Mouse (Mus musculus): Measurements from ENCODE around the gene Pdpk1.
A peak's percentile ranks its signal among the peaks of the same experiment; 100 is the strongest.

Gene Pdpk1

GRCm38 (mm10) chr17:24150824-24151223 is at the start of gene Pdpk1:
Gene Pdpk1 (minus strand): TSS chr17:24150924.
- no peak for DNase-seq

GRCm38 (mm10) chr17:24199741-24200140 is 49.0 kb upstream of the Pdpk1 start:
- DNase-seq = no peak

DNA sequence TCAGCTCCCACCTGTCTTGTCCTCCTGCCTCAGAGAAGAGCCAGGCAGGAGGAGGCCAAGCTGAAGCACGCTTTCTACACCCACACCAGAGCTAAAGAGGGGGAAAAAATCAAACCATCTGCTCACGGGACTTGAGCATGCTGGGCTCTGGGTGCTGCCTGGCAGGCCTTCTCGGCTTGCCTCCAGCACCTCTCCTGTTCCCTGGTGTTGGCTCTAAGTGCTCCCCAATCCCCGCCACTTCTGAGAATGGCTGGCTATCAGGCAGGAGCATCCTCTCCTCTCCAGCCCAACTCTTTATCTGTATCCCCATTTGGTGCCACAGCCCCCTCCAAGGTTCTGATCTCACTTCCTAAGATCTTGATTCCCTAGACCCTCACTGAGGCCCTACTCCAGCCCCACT is 48.5 kb upstream of the Pdpk1 start:
- DNase-seq = no peak

- DNase-seq = no peak
Observed at GRCm38 (mm10) chr17:24197032-24197824, 46.5 kb upstream of the Pdpk1 start.

GRCm38 (mm10) chr17:24195349-24195748 is 44.6 kb upstream of the Pdpk1 start:
- no peak for DNase-seq

DNA sequence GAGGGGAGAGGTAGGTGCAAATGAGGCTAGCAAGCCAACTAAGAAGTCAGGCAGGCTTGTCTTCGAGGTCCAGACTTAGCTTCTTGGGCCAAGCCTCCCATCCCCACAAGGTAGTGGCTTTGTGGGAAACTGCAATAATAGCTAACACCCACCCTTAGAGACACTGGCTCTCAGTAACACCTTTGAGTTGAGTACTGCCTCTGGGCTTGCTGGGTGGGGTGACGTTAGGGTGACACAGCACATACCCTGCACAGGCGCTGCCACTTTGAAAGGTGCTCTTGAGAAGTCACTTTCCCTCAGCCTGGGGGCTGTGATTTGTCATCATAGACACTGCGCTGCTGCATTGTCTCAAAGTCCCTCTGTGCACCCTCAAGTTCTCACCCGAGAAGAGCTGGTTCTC is 43.0 kb upstream of the Pdpk1 start:
- no peak for DNase-seq

GRCm38 (mm10) chr17:24193268-24193667 is 42.5 kb upstream of the Pdpk1 start:
- DNase-seq = no peak

DNA sequence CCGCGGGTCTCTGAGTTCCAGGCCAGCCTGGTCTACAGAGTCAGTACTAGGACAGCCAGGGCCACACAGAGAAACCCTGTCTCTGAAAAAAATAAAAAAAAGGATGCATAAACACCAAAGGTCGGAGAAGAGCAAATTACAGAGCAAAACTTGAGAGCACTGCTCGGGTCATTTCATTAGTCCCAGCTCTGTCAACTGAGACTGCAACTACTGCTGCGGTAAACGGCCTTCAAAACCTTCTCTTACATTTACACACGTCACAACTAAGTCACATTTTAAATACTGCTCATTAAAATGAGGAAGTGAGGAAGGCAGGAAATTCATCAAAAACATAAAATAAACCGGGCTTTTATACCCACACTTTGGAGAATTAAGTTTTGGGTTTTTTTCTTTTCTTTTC is 42.1 kb upstream of the Pdpk1 start:
- no peak for DNase-seq

GRCm38 (mm10) chr17:24191481-24191880 is 40.8 kb upstream of the Pdpk1 start:
- no peak for DNase-seq

GRCm38 (mm10) chr17:24190934-24191333 is 40.2 kb upstream of the Pdpk1 start:
- DNase-seq = no peak

DNA sequence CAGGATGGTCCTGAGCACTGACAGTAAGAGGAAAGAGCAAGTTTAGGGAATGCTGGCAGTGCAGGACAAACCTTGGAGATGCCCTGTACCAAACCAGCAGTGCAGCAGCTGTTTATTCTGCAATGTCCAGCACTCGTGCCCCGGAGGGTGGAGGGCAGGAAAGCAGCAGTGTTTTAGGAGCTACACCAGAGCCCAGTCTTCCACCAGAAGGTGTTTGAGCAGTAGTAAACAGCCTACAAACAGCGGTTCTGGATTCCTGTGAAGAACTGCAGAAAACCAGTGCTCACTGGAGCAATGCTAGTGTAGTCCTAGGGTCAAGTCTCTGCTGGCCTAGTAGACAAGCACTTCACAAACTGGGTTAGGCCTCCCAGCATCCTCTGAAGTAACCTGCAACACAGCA is 23.5 kb upstream of the Pdpk1 start:
- no peak for DNase-seq

DNA sequence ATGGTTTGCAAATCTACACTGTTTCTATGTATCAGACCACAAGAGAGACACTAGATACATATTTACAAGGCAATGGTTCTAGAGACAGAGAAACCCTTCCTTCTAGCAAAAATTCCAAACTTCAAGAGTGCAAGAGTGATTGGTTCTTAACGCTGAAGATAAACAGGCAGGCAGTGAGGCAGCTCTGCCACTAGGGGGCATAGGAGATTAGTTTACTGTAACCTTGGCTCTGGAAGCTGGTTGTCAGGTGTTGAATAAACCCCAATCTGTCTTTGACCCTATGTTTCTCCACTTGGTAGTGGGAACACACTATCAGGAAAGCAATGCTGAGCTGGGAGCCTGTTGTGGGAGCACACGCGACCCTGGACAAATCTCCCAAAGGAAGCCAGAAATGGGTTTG is 22.7 kb upstream of the Pdpk1 start:
- peak; percentile 29 to 34 for DNase-seq

DNA sequence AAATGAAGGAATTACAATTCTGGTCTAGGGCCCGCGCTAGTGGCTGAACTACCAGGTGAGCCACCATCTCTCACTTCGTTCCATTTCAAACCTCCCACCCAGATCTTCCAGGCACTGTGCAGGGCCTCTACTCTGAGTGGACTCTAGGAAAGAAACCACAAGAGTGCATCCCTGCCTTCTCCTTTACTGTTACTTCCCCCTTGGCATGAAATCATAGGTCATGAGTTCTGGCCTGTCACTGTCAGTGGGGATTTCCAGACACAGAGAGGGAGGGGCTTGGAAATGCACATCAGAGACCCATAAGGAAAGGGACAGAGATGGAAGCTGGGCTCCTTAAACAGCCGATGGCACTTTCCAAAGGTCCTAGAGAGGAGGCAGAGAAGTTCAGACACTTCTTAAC is 21.0 kb upstream of the Pdpk1 start:
- no peak for DNase-seq

- DNase-seq = no peak
Observed at GRCm38 (mm10) chr17:24170729-24171128, 20.0 kb upstream of the Pdpk1 start.

DNA sequence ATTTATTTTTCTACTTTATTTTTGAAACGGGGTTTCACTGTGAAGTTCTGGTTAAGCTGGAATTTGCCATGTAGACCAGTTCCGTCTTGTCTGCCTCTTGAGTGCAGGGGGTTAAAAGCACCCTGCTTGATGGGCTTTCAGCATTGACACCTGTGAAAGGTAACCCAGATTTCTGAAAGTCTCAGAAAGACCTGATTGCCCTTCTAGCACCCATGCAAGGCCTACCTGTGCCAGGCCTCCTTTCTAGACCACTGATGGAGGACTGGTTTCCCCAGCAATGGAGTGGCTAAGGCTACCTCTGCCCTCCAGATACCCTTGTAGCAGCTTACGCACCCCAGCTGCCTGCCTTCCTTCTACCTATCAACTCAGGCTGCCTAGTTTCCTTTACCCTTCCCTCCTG is 19.4 kb upstream of the Pdpk1 start:
- DNase-seq = no peak

DNA sequence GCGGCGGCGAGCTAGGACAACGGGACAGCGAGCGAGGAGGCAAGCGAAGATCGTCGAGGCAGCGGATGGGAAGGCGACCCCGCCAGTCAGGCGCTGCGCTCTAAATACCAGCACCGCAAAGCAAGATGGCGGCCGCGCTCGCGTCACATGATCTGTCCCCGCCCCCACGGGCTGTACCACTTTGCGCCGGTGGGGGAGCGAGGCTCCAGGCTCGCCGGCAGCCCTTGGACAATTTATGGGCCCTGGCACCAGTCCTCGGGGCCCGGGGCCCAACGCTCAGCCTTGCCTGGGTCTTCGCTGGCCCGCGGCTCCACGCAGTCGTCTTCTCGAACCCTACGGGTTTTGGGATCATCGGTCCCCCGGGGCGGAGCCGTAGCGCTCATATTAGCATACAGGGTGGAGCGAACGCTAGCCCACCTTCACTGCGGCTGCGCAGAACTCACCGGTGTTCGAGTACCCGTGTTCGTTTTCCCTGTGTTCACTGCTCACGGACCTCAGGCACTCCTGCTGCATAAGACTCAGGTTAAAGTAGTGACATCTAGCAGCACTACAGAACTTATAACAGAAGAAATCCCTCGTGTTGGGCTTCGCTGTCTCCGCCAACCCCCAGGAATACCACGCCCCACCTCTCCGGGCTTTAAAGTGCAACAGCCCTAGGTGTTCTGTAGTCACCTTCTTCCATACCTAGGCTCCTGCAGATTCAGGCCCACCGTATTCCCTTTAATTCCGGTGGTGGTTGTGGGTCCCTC is 18.8 kb upstream of the Pdpk1 start, which contains the start of gene Atp6v0c:
Atp6v0c (minus strand) TSS at position 386 of the 749 bp plus-strand sequence.
- peak; percentile 88 to 93 for DNase-seq

DNA sequence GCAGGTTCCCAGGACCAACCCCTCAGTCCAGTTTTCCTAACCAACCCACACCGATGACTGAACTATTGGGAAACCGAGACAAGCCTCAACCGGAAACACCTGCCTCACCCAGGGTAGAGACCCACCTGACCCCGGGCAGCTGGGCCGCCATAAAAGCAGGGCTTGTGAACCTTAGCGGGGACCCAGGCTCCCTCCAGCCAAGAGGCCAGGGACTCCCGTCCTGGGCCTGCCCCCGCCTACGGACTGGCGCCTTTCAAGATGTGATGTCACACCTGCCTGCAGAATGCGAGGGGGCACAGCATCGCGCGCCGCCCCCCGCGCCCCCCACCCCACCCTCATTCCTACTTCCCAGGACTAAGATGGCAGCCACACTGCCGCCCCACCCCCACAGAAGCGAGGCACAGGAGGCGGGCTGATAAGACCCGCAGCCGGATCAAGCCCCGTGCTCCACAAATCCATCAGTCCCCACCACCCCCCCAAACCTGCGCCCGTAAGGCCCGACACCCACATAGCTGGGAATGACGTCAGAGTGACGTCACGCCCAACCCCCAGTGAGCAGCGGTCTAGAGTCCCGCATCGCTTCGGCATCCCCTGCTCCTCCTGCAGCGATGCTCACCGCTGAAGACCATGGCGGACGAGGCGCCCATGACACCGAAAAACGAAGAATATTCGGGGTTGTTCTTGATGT is 18.0 kb upstream of the Pdpk1 start:
- DNase-seq = peak; percentile 55 to 74

DNA sequence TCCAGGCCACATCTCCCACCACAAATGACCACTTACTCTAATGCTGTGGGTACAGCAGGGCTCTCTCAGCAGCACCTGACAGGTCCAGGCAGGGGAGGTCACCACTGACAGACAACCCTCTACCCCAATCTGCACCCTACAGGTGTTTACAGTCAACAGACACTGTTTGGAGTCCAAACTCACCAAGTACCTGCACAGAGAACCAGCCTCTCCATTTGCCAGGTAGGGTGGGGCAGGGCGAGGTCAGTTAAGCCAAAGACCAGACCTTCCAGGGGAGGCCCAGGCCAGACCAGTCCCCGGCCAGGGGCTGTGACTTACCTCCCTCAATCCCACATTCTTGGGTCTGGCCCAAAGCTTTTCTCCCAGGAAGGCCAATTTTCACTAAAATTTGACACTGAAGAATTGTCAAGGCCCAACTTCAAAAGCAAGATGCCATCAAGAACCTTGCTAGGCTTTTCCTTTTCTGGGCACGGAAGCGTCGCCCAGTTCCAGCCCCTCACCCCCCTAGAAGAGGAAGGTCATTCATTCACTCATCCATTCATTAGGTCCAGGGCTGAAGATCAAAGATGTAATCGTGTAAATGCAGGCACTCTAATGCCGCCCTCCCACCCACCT is 17.3 kb upstream of the Pdpk1 start:
- no peak for DNase-seq

DNA sequence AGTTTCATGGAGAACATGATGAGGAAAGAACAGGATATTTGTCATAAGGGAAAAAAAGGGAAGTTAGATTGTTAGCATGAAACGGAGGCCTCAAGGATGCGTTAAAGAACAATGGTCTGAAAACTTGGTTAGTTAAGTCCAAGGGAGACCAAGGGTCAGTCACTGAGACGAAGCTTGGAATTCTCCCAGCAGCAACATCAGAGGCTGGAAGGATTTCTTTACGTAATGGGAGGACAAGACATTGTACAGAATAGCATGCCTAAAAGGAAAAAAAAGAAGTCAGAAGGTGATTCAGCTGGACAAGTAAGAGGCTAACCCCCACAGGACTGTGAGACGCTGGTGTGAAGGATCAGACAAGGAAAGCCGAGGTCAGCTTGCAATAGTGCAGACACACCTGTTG is 16.4 kb upstream of the Pdpk1 start:
- no peak for DNase-seq

DNA sequence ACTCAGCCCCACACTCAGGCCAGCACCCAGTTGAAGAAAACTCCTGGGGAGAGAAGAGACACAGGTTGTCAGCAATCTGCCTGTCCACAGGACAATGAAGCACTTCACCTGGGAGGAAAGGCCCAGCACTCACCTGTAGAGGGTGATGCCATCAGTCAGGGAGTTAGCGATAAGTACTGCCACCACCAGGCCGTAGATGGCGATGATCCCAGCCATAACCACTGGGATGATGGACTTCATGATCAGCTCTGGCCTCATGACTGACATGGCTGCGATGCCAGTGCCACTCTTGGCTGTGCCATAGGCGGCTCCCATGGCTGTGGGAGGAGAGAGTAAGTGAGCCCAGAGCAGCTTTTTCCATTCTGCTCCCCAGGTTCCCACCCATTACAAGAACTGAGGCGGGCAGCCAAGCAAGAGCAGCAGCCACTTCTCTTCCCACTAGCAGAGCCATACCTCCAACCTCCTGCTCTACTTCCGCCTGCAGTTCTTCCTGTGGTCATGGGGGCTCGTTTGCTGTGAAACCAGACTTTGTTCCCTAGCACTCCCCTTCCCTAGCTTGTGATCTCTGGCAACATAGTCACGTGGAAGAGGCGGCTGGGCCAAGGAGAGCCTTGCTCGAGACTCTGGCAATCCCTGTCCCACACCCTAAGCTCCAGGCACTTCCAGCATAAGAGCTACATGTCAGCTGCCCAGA is 14.0 kb upstream of the Pdpk1 start:
- DNase-seq = no peak

- peak; percentile 84 to 90 for DNase-seq
Observed at GRCm38 (mm10) chr17:24163176-24163962, 12.6 kb upstream of the Pdpk1 start, which contains the start of gene Amdhd2. Gene Amdhd2 (minus strand): TSS chr17:24163766.

Measured in thymus, adult 18-20 months (tissue).